Mouse (Mus musculus) liver, embryonic 14.5 days (tissue): ENCODE results near the gene Rbm47. TPM values are rescaled to one million over a fixed set of nuclear protein-coding genes. Genes with fewer than 3 reads are reported as not detected.

ENCODE experiments used
- ATAC-seq: fragments of 200-750 bp; cut with Nextera tagmentation; 2 replicates; pipeline ENCODE4 v1.8.0; 2017; ENCODE audit warnings: moderate number of reproducible peaks, mild to moderate bottlenecking, moderate library complexity; ENCODE audit not compliant: insufficient read depth
- DNase-seq, 3 experiments: peaks; one replicate each; pipeline ENCODE4 v3.0.0-alpha.2; 2012 to 2013; ENCODE audit warnings: low read depth in 3 of 3, low spot score in 3 of 3
- H3K27ac ChIP-seq: fragments of 300-500 bp; sonication (generic); 2 replicates; pipeline ENCODE4 v1.5.1; 2014; ENCODE audit warnings: moderate library complexity, mild to moderate bottlenecking, control low read depth, inconsistent platforms
- H3K27me3 ChIP-seq: fragments of 300-500 bp; sonication (generic); 2 replicates; pipeline ENCODE4 v1.6.1; 2014; ENCODE audit warnings: mild to moderate bottlenecking, low read length, moderate library complexity; ENCODE audit not compliant: control insufficient read depth, insufficient read depth
- H3K36me3 ChIP-seq: fragments of 300-500 bp; sonication (generic); replicated peaks from 2 replicates; pipeline ENCODE4 v1.6.1; 2014; ENCODE audit warnings: low read depth; ENCODE audit not compliant: control insufficient read depth, insufficient read depth
- H3K4me1 ChIP-seq, 2 experiments: fragments of 200-500 bp in 1 of 2; fragments of 300-500 bp in 1 of 2; sonication (generic) in 1 of 2; replicated peaks; 2 replicates each; pipeline ENCODE4 v1.6.1; 2012 to 2014; ENCODE audit warnings: antibody characterized with exemption in 1 of 2, inconsistent platforms in 1 of 2, low read length in 1 of 2; ENCODE audit not compliant: control insufficient read depth in 2 of 2, insufficient read depth in 2 of 2
- H3K4me2 ChIP-seq: fragments of 300-500 bp; sonication (generic); 2 replicates; pipeline ENCODE4 v1.6.1; 2014; ENCODE audit warnings: low read depth, mild to moderate bottlenecking, control low read depth, moderate library complexity
- H3K4me3 ChIP-seq, 2 experiments: fragments of 200-500 bp in 1 of 2; fragments of 300-500 bp in 1 of 2; sonication (generic) in 1 of 2; 2 replicates each; pipeline ENCODE4 v1.5.1; 2012 to 2014; ENCODE audit warnings: low read depth in 2 of 2, low read length in 2 of 2, mild to moderate bottlenecking in 2 of 2, control low read depth in 1 of 2, inconsistent platforms in 1 of 2, moderate library complexity in 1 of 2; ENCODE audit not compliant: insufficient read depth in 1 of 2
- H3K9ac ChIP-seq: fragments of 300-500 bp; sonication (generic); replicated peaks from 2 replicates; pipeline ENCODE4 v1.6.1; 2014; ENCODE audit warnings: mild to moderate bottlenecking, control low read depth, moderate library complexity
- H3K9me3 ChIP-seq: fragments of 300-500 bp; sonication (generic); 2 replicates; pipeline ENCODE4 v1.6.1; 2016; ENCODE audit warnings: low read length, mixed read lengths; ENCODE audit not compliant: control insufficient read depth
- CTCF ChIP-seq: IDR thresholded peaks from 2 replicates; pipeline ENCODE4 v1.5.1; 2016; ENCODE audit warnings: antibody characterized with exemption, low read depth, control low read depth
- EP300 ChIP-seq: IDR thresholded peaks from 2 replicates; pipeline ENCODE4 v1.6.1; 2016; ENCODE audit warnings: antibody characterized with exemption, low read depth
- WGBS: fragments of 180-500 bp; shearing (Covaris S2); extraction: QIAGEN DNeasy Blood & Tissue Kit; methylation state at CpG from one replicate; pipeline ENCODE4 v1.1.7; 2014; ENCODE audit not compliant: insufficient replicate concordance; 5-methylcytosine and 5-hydroxymethylcytosine counted together
- polyA plus RNA-seq, 2 experiments: library from polyadenylated mRNA; depleted of rRNA in 1 of 2; stranded (reverse) in 1 of 2; unstranded in 1 of 2; fragments of >200 nt; fragmentation: Nextera tagmentation in 1 of 2; extraction: Ambion mirVana in 1 of 2; gene quantifications; 2 replicates each; pipeline versions ENCODE4 v1.2.1 to v1.2.3; 2012 to 2014

Gene Rbm47
- polyA plus RNA-seq, 2 experiments, result 3.1 to 7.7 TPM

DNA sequence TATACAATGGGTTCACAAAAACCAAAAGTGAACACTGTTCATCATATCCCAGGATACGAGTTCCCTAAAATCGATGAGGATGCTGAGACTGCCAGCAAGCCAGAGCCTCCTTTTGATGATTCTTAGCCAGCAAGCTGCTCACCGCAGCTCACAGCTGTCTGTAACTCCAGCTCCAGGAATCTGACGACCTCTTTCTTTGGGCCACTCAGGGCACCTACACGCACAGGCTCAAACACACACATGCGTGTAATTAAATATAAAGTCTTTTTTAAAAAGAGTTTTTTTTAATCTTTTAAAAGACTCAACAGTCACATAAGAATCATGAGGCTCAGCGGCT, 103.8 kb downstream of the Rbm47 start:
- Histone ChIP-seq H3K4me2 (peak overlapping the region; percentile 59), H3K9ac (no peak overlapping the region), H3K4me1 (peaks cover 0 to 18% of the 10 kb centered on the region in 2 experiments; a peak in 2 of 4 replicates), H3K27ac (no peak overlapping the region), H3K4me3 (peak overlapping the region in 1 of 2 experiments; percentile 14; a peak in 1 of 4 replicates), H3K27me3 (no peaks in the 10 kb centered on the region), H3K9me3 (no peaks in the 10 kb centered on the region), H3K36me3 (no peaks in the 10 kb centered on the region)
- DNase-seq (no peak), ATAC-seq (no peak)
- TF ChIP-seq CTCF (no peak), EP300 (no peak)
- 49% methylated on average over 7 of the region's 7 CpGs for WGBS

- Histone ChIP-seq H3K4me2 (no peak overlapping the region), H3K4me1 (peaks cover 0 to 17% of the 10 kb centered on the region in 2 experiments; a peak in 2 of 4 replicates), H3K9ac (no peak overlapping the region), H3K9me3 (no peaks in the 10 kb centered on the region), H3K27me3 (no peaks in the 10 kb centered on the region), H3K4me3 (no peak overlapping the region), H3K27ac (no peak overlapping the region), H3K36me3 (no peaks in the 10 kb centered on the region)
- no peak for DNase-seq
- 0 out of 2 replicates have a peak, but pooled peaks have one; percentile 3 for TF ChIP-seq CTCF
- no peak for TF ChIP-seq EP300
- 62% methylated on average over 12 of the region's 12 CpGs for WGBS
- ATAC-seq, result no peak
These were observed 104.6 kb downstream of the Rbm47 start for GRCm38 (mm10) chr5:66068068-66068920.

DNA sequence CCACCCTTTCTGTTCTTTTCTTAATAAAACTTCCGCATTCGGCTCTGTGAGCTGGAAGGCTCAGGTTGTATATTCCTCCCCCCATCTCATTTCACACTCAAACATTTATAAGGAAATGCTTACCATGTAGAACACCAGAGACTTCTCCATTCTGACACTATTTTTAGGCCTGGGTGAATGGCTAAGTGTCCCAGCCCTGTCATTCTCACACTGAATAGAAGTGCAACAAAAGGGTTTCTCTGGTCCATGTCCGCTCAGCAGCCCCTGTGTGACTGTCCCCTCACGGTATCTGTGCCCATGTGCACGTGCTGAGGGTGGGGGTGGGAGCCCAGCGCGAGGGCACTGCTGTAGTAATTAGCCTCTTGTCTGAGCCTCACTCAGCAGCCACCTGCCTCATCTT, 105.7 kb downstream of the Rbm47 start:
- Histone ChIP-seq H3K36me3 (no peaks in the 10 kb centered on the region), H3K27me3 (no peaks in the 10 kb centered on the region), H3K9me3 (no peaks in the 10 kb centered on the region), H3K4me1 (peaks cover 0 to 16% of the 10 kb centered on the region in 2 experiments; a peak in 2 of 4 replicates), H3K9ac (no peak overlapping the region), H3K27ac (no peak overlapping the region), H3K4me2 (no peak overlapping the region), H3K4me3 (no peak overlapping the region)
- 25% methylated on average over 7 of the region's 7 CpGs for WGBS
- no peak for DNase-seq
- no peak for ATAC-seq
- TF ChIP-seq CTCF (no peak), EP300 (no peak)

DNA sequence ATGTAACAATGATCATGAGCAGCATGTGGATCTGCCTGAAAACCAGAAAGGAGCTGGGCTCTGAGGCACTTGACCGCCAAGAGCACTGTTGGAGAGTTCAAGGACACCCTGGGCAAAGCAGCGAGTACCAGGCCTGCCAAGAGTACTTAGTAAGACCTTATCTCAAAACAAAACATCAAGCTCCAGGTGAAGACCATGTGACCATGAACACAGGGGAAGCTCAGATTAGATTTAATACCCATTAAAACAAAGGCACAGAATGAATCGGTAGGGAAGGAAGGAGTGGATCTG, 110.0 kb downstream of the Rbm47 start:
- Histone ChIP-seq H3K27ac (no peak overlapping the region), H3K4me2 (no peak overlapping the region), H3K4me1 (0 out of 4 replicates have a peak, but pooled peaks cover 0 to 2% of the 10 kb centered on the region in 2 experiments), H3K36me3 (no peaks in the 10 kb centered on the region), H3K4me3 (no peak overlapping the region), H3K9ac (no peak overlapping the region), H3K27me3 (no peaks in the 10 kb centered on the region), H3K9me3 (no peaks in the 10 kb centered on the region)
- 57% methylated on average over 3 of the region's 3 CpGs for WGBS
- TF ChIP-seq EP300 (no peak), CTCF (no peak)
- DNase-seq (no peak), ATAC-seq (no peak)

DNA sequence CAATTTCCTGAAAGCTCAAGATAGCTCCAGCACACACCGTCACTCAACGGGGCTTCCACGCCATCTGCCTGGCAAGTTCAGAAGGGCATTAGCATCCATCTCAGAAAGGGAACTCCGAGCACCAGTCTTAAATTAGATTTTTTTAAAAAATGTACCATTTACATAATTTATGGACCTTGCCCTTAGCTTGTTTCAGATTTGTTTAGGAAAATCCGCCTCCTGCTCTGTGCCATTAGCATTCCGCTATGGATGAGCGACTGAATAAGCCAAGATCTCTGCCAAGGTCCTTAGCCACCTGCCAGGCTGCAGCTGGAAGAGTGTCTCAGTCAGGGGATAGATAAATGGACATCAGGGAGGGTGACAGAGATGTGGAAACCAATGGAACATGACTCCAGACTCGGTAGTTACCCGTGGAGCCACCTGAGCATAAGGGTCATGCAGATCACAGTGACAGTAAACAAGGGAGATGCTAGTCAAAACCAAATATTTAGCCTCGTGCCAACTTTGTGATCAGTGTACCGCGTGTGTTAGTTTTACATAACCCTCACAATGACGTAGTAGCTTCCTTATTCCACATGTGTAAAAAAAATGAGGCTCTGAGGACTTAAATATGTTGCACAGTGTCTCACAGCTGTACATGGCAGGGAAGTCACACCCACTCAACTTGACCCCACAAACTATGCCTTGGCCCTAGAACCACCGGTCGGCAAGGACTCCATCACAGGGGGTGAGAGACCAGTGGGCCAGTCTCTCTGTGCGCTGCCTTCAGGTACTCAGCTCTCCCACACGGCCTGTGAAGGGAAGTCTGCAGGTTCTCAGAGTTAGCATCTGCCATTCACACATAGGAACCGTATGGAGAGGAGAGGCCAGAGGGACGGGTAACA, 110.6 kb downstream of the Rbm47 start:
- H3K9me3 ChIP-seq, result no peaks in the 10 kb centered on the region
- 0 out of 4 replicates have a peak, but pooled peaks cover 0 to 2% of the 10 kb centered on the region in 2 experiments for H3K4me1 ChIP-seq
- 65% methylated on average over 19 of the region's 19 CpGs for WGBS
- no peak overlapping the region for H3K4me3 ChIP-seq
- no peaks in the 10 kb centered on the region for H3K27me3 ChIP-seq
- H3K27ac ChIP-seq, result no peak overlapping the region
- no peak overlapping the region for H3K4me2 ChIP-seq
- no peak overlapping the region for H3K9ac ChIP-seq
- no peak for ATAC-seq
- no peaks in the 10 kb centered on the region for H3K36me3 ChIP-seq
- DNase-seq, result no peak
- TF ChIP-seq EP300 (no peak), CTCF (no peak)
